Mouse (Mus musculus) limb, embryonic 14.5 days (tissue): ENCODE measurements around the gene Zfp442. TPM values are rescaled to one million over a fixed set of nuclear protein-coding genes. Genes with fewer than 3 reads are reported as not detected.
A peak's percentile ranks its signal among the peaks of the same experiment; 100 is the strongest.
"Not testable (repeated sequence)": the region's sequence is repeated elsewhere in the genome, so short reads cannot be mapped to it uniquely, and the experiment has no call there.

Experiments used
- ATAC-seq: fragments of 200-750 bp; cut with Nextera tagmentation; 2 replicates; pipeline ENCODE4 v1.8.0; 2017; ENCODE audit warnings: low read depth, moderate number of reproducible peaks, moderate TSS enrichment; ENCODE audit not compliant: low FRiP score
- DNase-seq: peaks from one replicate; pipeline ENCODE4 v3.0.0-alpha.2; 2015; ENCODE audit warnings: low spot score
- H3K27ac ChIP-seq: fragments of 300-500 bp; sonication (generic); replicated peaks from 2 replicates; pipeline ENCODE4 v1.5.1; 2014; ENCODE audit warnings: low read depth, mild to moderate bottlenecking, low read length, moderate library complexity, mixed read lengths
- H3K27me3 ChIP-seq: fragments of 300-500 bp; sonication (generic); 2 replicates; pipeline ENCODE4 v1.6.1; 2014; ENCODE audit warnings: low read length, mixed read lengths; ENCODE audit not compliant: control insufficient read depth, insufficient read depth
- H3K36me3 ChIP-seq: fragments of 300-500 bp; sonication (generic); 2 replicates; pipeline ENCODE4 v1.6.1; 2014; ENCODE audit warnings: mild to moderate bottlenecking, low read length, moderate library complexity, mixed read lengths; ENCODE audit not compliant: control insufficient read depth, insufficient read depth
- H3K4me1 ChIP-seq: fragments of 300-500 bp; sonication (generic); 2 replicates; pipeline ENCODE4 v1.6.1; 2014; ENCODE audit warnings: antibody characterized with exemption, low read length, mixed read lengths; ENCODE audit not compliant: control insufficient read depth, insufficient read depth
- H3K4me2 ChIP-seq: fragments of 300-500 bp; sonication (generic); replicated peaks from 2 replicates; pipeline ENCODE4 v1.6.1; 2014; ENCODE audit warnings: low read depth, mild to moderate bottlenecking, low read length, moderate library complexity; ENCODE audit not compliant: severe bottlenecking
- H3K4me3 ChIP-seq: fragments of 300-500 bp; sonication (generic); replicated peaks from 2 replicates; pipeline ENCODE4 v1.5.1; 2014; ENCODE audit warnings: low read length
- H3K9ac ChIP-seq: fragments of 300-500 bp; sonication (generic); 2 replicates; pipeline ENCODE4 v1.6.1; 2014; ENCODE audit warnings: mild to moderate bottlenecking, low read depth, low read length, moderate library complexity; ENCODE audit not compliant: severe bottlenecking
- H3K9me3 ChIP-seq: fragments of 300-500 bp; sonication (generic); 2 replicates; pipeline ENCODE4 v1.6.1; 2016; ENCODE audit warnings: low read length; ENCODE audit not compliant: control insufficient read depth
- POLR2A ChIP-seq: fragments of 200-500 bp; IDR thresholded peaks from 2 replicates; pipeline ENCODE4 v1.8.0; 2012; ENCODE audit warnings: inconsistent platforms, mild to moderate bottlenecking, moderate library complexity, borderline replicate concordance; ENCODE audit not compliant: insufficient read depth, insufficient read length; ENCODE audit errors: extremely low read depth
- WGBS: fragments of 180-500 bp; shearing (Covaris S2); extraction: QIAGEN DNeasy Blood & Tissue Kit; methylation state at CpG from one replicate; pipeline ENCODE4 v1.1.7; 2014; 5-methylcytosine and 5-hydroxymethylcytosine counted together
- polyA plus RNA-seq, 2 experiments: library from polyadenylated mRNA; depleted of rRNA in 1 of 2; stranded (reverse) in 1 of 2; unstranded in 1 of 2; fragments of >200 nt; fragmentation: Nextera tagmentation in 1 of 2; extraction: Ambion mirVana in 1 of 2; gene quantifications; 2 replicates each; pipeline versions ENCODE4 v1.2.1 to v1.2.3; 2012 to 2014

The Zfp442 gene
- polyA plus RNA-seq (2012; rRNA removed), result 1.2 and 1.5 TPM in 2 replicates
- 6.7 and 7.6 TPM in 2 replicates for polyA plus RNA-seq (2014; fragmentation: Nextera tagmentation; extraction: Ambion mirVana)

DNA sequence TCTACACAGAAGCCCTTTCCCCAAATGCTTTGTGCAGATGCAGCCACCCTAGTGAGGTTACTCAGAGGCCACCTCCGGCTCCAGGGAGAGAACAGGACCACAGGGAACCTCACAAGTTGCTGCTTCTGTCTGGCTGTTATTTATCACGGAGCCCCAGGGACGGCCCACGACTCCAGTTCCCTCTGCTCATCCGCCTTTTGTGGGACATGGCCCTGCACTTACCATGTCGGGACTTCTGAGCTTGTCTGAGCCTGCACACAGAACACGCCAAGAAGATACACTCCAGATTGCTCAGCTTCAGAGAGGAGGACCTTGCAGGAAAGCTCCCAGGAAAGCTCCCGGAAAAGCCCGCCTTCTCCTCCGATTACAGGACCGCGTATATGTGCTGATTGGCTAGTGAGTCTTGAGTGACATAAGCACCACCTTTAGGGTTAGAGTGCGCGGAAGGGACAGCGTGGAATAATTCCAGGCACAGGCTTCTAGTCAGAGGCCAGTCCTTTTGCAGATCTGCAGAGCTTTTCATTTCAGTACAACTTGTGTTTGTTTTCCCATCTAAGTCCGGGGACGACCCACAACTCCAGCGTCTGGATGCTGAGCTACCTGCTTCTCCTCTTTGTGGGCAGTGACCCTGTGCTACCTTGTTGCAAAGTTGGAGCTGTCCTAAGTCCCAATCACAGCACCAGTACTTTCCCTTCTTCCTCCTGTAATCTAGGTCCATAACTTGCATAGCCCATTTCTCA, at the start of gene Zfp442:
Gene Zfp442 (minus strand): TSS at position 307 of the 740 bp plus-strand sequence.
- Histone ChIP-seq H3K4me3 (peak within 1 kb of the TSS; percentile 44), H3K4me2 (peak within 1 kb of the TSS; percentile 44), H3K27ac (peak within 1 kb of the TSS; percentile 43; the same call in 1 of the 2 replicates), H3K9ac (peak within 1 kb of the TSS; percentile 51; the same call in 1 of the 2 replicates)
- WGBS, result 0% methylated on average over 18 of the region's 18 CpGs
- not testable (repeated sequence) for H3K9me3 ChIP-seq, H3K36me3 ChIP-seq, H3K4me1 ChIP-seq, H3K27me3 ChIP-seq
- ATAC-seq (peak; percentile 98), DNase-seq (peak; percentile 54)

DNA sequence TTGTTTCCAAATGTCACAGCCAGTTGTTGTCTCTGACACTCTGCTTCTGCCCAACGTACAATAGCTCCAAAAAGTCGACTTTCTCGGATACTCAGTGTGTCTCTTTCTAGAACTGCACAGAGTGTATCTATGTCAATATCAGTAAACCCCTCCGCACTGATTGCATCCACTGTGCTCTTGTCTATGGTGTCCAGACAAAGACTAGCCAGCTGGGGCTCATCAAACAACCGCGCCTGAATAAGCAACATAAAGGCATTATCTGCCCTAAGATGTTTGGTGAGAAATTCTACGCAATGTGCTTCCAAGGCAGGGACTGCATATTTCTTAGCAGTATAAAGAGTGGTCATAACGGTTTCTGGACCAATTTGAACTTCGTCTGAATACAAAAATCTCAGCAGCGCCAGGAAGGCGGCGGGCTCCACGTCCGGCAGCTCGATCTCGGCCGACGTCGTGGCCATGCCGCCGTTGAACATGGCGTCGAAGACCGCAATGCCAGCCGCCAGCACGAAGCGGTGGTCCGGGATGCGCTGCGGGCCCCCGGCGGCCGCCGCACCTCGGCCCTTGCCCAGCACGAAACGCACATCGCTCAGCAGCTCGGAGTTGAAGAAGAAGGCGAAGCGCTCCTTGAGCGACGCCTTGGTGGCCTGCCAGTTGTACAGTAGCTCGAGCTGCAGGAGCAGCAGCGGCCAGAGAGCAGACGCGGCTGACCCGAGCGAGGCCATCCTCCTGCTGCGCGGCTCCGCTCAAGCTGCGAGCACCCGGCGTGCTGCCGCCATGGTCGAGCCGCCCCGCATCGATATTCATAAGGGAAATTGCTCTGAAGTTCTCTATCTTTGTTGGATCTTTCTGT, 49.1 kb upstream of the Zfp442 start:
- peak overlapping the region; percentile 35; the same call in 1 of the 2 replicates for H3K4me2 ChIP-seq
- not testable (repeated sequence) for DNase-seq
- WGBS, result 39% methylated on average over 59 of the region's 60 CpGs

DNA sequence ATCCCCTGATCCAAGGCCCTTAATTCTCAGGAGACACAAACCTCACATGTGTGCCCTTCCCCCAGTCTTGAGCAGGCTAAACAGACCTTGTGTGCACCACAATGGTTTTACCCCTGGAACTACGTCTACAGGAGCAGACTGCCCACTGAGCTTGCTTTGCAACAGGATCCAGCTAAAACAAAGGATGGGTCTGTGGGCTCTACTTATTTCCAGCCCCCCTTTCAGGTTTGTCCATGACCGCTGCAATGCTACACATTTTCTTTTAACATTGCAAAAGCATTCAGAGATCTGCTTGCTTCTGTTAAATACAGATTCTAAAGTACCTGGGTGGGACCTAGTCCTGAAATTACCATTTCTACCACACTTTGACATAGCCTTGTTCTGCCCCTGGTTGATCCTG, 41.7 kb upstream of the Zfp442 start:
- no peak overlapping the region for H3K9ac ChIP-seq
- WGBS, result 73% methylated on average over 2 of the region's 2 CpGs
- no peaks in the 10 kb centered on the region for H3K36me3 ChIP-seq
- no peaks in the 10 kb centered on the region for H3K4me1 ChIP-seq
- no peaks in the 10 kb centered on the region for H3K27me3 ChIP-seq
- H3K4me2 ChIP-seq, result no peak overlapping the region
- DNase-seq (no peak), ATAC-seq (no peak)
- H3K4me3 ChIP-seq, result no peak overlapping the region
- no peak overlapping the region for H3K27ac ChIP-seq
- no peaks in the 10 kb centered on the region for H3K9me3 ChIP-seq
- TF ChIP-seq POLR2A, result no peak

More for the DNA sequence above, 49.1 kb upstream of the Zfp442 start:
- H3K9ac ChIP-seq, H3K4me1 ChIP-seq, H3K36me3 ChIP-seq, H3K9me3 ChIP-seq, H3K27me3 ChIP-seq, ATAC-seq, H3K27ac ChIP-seq: not testable (repeated sequence)
- H3K4me3 ChIP-seq, result peak overlapping the region; percentile 26

DNA sequence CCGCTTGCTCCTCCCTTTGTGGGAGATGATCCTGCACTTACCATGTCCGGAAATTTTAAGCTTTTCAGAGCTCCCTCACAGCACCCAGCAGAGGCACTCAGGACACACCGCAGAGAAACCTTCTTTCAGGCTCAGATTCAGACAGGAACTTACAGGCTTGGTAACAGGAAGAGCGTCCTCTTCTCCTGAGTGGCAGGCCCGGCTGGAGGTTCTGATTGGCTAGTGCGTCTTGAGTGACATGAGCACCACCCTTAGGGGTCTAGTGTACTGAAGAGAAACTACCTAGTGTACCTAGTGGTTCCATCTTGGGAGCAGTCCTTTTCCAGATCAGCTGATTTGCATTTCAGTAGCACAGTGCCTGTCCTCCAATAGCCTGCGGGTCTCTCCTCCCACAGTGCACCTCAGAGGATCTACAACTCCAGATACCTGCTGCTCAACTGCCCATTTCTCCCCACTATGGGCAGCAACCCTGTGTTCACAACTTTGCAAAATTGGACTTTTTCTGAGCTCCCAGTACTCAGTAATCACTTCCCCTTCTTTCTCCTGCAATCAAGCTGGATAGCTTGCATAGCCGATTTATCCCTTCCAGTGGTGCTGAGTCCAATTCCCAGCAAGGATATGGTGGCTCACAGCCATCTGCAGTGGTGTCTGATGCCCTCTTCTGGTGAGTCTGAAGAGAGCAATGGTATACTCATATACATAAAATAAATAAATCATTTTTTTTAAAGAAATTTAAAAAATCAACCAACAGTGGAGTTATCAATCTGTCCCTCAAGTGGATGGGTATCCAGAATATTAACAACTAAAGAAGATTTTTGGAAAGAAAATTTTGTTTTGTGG, 33.9 kb upstream of the Zfp442 start, which contains the start of gene Zfp345:
Gene Zfp345 (minus strand): TSS at position 153 of the 840 bp plus-strand sequence.
- not testable (repeated sequence) for H3K27ac ChIP-seq, H3K9ac ChIP-seq, ATAC-seq, H3K9me3 ChIP-seq, H3K4me2 ChIP-seq, H3K27me3 ChIP-seq, H3K36me3 ChIP-seq, DNase-seq, H3K4me1 ChIP-seq, H3K4me3 ChIP-seq
- 69% methylated on average over 7 of the region's 8 CpGs for WGBS

DNA sequence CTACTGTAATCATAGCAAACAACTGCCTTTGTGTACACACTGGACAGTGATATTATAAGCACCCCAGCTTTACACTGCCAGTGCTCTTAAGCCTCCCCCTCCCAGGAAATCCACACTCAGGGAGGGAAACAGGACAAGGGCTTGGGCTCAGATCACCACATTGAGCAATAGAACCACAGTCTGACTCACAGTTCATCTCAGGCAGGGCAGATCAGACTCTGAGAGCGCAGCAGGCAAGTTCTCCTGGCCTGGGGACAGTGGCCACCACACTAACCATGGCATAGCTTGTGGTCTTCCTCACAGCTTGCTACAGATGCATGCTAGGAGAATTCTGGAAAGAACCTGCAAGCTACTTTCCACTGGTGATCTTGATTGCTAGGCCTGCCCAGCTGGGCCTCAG, 12.2 kb downstream of the Zfp442 start:
- H3K27ac ChIP-seq, H3K4me1 ChIP-seq, H3K4me2 ChIP-seq, DNase-seq, ATAC-seq, H3K9me3 ChIP-seq, H3K4me3 ChIP-seq, H3K27me3 ChIP-seq, H3K36me3 ChIP-seq, H3K9ac ChIP-seq: not testable (repeated sequence)
- 100% methylated on average over 1 of the region's 1 CpGs for WGBS

DNA sequence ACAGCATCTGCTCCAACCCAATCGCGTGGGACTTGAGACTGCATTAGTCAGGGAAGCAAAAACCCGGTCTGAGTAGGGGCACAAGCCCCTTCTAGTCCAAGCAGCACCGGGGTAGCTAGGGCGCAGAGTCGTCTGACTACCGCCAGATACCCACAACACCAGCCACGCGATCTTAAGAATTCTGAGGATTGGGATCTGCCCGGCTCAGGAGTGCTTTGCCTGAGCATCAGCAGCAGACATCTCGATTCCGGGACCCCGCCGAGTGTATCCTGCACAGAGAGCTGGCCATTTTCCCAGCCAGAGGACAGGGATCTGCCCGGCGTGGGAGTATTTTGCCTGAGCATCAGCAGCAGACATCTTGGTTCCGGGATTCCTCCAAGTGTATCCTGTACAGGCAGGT, 39.1 kb downstream of the Zfp442 start:
- H3K4me2 ChIP-seq, ATAC-seq, H3K9ac ChIP-seq, H3K36me3 ChIP-seq, H3K4me3 ChIP-seq, H3K4me1 ChIP-seq, DNase-seq, H3K27me3 ChIP-seq, H3K27ac ChIP-seq: not testable (repeated sequence)
- WGBS, result 95% methylated on average over 17 of the region's 17 CpGs
- peaks cover 19% of the 10 kb centered on the region; the same call in 1 of the 2 replicates for H3K9me3 ChIP-seq
